Mouse (Mus musculus) spleen, postnatal 36 days (tissue): ENCODE results near the gene Cth.
A peak's percentile ranks its signal among the peaks of the same experiment; 100 is the strongest.
"Not testable (repeated sequence)": the region's sequence is repeated elsewhere in the genome, so short reads cannot be mapped to it uniquely, and the experiment has no call there.

ENCODE experiments used
- DNase-seq, 2 experiments: peaks; one replicate each; pipeline ENCODE4 v3.0.0; 2022; ENCODE audit warnings: low spot score in 2 of 2, mixed read lengths in 1 of 2

Cth gene

DNA sequence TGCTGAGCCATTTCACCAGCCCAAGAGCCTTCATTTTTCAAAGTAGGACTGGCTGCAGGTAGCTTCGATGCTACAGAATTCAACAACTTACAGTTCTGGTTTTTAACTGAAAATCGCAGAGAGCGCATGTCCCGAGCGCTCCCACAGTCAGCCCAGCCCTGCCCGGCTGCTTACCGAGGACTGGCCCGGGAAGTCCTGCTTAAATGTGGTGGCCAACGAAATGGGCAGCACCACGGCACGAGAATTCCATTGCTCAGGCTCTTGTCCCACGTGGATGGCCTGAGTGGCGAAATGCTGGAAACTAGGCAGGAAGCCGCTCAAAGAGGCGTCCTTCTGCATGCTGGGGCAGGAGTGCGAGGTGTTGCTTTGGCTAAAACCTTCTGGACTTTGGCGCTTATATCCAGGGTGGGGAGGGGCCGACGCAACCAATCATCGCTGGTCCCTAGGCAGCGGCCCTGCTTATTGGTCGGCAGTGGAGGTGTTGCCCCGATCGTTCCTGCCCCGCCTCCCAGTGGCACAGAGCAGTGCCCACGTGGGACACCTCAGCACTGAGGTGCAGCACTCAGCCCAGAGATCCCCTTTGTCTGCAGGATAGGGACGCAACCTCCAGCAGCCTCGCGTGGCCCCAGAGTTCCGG is at the start of gene Cth:
Cth (minus strand) TSS at position 386 of the 637 bp plus-strand sequence.
- peak; percentile 73 to 75 for DNase-seq

GRCm38 (mm10) chr3:157973236-157973635 is 48.4 kb upstream of the Cth start:
- DNase-seq = no peak

- DNase-seq = no peak
Observed at GRCm38 (mm10) chr3:157971151-157971550, 46.3 kb upstream of the Cth start.

GRCm38 (mm10) chr3:157957320-157957719 is 32.4 kb upstream of the Cth start:
- no peak for DNase-seq

- DNase-seq = no peak
Observed at GRCm38 (mm10) chr3:157956201-157956600, 31.3 kb upstream of the Cth start.

DNA sequence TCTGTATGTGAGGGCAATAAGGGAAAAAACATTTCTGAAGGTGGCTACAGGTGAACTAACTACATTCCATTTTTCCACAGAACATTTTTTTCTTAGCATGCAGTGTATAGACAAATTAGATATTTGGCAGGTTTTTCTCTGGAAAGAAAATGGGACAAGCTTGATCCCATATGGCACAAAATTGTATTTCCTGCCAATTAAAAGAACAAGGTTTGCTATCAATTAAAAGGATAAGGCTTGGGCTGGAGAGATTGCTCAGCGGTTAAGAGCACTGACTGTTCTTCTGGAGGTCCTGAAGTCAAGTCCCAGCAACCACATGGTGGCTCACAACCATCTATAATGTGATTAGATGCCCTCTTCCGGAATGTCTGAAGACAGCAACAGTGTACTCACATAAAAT is 30.6 kb upstream of the Cth start:
- DNase-seq = no peak

- no peak for DNase-seq
Observed at GRCm38 (mm10) chr3:157952716-157953115, 27.8 kb upstream of the Cth start.

DNA sequence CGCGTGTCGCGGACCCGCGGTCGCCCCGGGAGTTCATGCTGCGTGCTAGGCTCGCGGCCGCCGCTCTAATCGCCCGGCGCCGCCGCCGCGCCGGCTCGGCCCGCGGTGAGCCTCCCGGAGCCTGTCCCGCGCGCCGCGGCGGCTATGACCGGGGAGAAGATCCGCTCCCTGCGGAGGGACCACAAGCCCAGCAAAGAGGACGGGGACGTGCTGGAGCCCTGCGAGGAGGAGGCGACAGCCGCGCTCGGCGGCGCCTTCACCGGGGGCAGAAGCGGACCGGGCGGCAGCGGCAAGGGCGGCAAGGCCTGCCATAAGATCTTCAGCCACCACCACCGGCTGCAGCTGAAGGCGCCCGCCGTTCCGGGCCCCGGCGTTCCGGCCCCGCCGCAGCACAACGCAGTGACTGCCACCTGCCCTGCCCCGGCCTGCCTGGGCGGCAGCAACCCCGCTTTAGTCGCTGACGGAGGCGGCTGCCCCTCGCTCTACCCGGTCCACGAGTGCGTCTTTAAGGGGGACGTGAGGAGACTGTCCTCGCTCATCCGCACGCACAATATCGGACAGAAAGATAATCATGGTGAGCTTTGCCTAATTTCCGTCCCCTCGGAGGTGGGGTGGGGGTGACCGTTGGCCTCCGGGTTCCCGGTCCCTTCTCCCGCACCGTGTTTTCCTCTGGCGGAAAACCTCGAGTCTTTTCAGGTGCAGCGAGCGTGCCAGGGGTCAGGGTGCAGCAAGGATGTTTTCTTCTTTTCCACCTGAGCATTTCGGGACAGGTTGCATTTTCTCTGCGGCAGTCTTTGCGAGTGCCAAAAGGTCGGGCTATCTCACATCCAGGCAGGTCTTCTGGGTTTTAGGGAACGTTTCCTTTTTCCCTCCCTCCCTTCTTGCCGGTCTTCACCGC is 22.8 kb upstream of the Cth start:
- peak; percentile 22 to 28 for DNase-seq

DNA sequence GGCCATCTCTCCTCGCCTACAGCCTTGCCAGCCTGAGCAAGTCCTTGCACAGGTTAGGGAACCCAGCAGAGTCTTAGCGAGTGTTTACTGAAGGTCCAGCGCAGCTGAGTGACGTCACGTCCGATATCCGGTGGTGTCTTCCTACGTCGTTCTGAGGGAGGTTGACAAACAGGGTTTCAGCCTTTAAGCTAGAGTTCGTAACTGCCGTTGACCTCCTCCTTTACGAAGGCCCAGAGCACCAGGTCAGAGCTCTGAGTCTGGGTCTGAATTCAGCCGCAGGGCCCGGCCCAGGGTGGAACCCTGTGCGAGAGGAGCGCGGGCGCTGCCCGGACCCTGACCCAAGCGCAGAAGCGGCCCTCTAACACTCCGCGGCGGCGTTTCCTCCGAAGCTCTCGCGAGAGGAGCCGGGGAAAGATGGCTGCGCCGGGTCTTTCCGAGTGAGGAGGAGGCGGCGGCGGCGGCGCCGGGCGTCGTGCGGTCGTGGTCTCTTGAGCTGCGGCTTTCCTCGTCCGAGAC is 22.0 kb upstream of the Cth start, which contains the start of gene Ankrd13c:
Ankrd13c (plus strand) TSS at position 397 of the 516 bp plus-strand sequence.
- DNase-seq = peak; percentile 88 to 90

DNA sequence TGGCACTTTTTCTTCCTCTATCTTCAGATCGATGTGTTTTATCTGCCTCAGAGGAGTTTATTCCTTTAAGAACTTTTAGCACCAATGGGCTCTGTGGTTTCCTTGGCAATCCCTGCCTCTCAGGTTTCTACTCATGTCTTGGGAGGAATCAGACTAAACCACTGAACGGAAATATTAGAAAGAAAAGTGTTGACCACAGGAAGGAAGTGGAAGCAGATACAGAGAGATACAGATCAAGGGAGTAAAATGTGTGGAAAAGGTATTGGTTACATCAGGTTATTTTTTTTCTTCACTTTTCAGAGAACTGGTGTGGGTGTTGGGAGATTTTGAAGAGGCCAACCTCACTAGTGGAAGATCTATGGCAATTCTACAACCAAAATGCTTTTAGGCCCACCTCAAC is 13.7 kb upstream of the Cth start:
- no peak for DNase-seq

DNA sequence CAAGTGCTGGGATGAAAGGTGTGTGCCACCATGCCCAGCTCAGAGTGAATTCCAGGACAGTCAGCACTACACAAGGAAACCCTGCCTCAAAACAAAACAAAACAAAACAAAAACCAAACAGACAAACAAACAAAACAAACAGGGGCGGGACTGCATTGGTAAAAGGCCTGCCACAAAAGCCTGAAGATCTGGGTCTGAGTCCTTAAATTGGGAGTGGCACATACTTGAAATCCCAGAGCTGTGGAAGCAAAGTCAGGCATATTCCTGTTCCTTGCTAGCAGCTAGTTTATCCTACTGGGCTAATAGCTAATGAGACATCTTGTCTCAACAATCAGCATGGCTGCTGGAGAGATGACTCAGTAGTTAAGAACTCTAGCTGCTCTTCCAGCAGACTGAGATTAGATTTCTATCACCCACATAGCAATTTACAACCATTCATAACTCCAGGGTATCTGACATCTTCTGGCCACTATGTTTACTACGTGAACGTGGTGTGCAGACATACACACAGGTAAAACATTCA is 9.5 kb upstream of the Cth start:
- no peak for DNase-seq

GRCm38 (mm10) chr3:157933223-157933622 is 8.3 kb upstream of the Cth start:
- not testable (repeated sequence) for DNase-seq

- no peak for DNase-seq
Observed at GRCm38 (mm10) chr3:157932074-157932473, 7.2 kb upstream of the Cth start.

DNA sequence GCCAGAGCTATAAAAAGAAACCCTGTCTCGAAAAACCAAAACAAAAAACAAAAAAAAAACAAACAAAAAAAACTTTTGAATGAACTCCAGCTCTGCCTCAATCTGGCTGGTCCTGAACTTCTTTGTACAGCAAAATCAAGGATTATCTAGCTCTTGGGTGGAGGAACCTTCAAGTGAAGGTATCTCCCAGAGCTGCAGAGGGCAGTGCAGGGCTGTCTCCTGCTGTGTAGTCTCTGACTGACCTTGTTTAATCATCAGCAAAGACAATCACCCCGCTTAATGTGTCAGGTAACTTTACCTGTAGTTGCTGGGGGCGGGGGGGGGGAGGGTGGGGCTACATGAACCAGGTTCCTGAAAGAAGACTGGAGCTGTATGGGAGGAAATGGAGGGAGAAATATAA is 6.7 kb upstream of the Cth start:
- no peak for DNase-seq

- no peak for DNase-seq
Observed at GRCm38 (mm10) chr3:157929417-157929816, 4.5 kb upstream of the Cth start.

DNA sequence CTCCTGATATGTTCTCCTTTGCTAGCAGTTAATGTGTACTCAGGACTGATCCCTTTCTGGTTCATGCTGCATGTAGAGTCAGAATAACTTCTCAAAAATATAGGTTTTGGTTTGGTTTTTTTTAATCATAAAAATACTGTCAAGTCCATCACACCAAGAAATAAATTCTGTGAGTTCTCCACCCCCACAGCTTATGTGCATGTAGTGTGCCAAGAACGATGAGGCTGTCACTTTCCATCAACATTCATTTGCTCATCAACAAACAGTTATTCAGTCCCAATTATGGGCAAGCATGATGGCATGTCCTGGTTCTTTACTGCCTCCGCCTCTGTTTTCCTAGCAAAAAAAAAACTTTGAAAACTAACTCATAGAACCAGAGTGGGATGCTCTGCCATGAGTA is 3.9 kb upstream of the Cth start:
- DNase-seq = no peak

- DNase-seq = no peak
Observed at GRCm38 (mm10) chr3:157926761-157927160, 1.9 kb upstream of the Cth start.

GRCm38 (mm10) chr3:157925706-157926510 is 1.0 kb upstream of the Cth start:
- no peak for DNase-seq

- no peak for DNase-seq
Observed at GRCm38 (mm10) chr3:157923268-157923835, 1.5 kb downstream of the Cth start.

DNA sequence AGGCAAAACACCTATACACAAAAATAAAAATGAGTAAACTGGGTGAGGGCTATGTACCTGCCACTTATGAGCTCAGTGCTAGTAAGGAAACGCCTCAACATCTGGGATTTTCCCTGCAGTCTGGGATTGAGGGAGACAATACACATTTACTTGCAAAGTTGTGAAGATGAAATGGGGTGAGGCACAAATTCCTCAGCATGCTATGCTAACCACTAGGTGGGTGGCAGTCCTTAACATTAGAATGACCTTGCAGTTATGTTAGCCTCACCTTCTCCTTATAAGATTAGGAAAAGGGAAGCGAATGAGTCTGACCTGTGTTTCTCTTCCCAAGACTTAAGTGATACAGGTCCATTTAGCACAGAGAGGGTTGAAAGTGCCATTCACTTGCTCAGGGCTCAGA is 3.5 kb downstream of the Cth start:
- DNase-seq = no peak

- no peak for DNase-seq
Observed at GRCm38 (mm10) chr3:157916336-157916735, 8.5 kb downstream of the Cth start.
